Mouse (Mus musculus) kidney, postnatal 0 days (tissue): ENCODE results near the gene Ap2a2. TPM values are rescaled to one million over a fixed set of nuclear protein-coding genes. Genes with fewer than 3 reads are reported as not detected.

ENCODE experiments used
- ATAC-seq: fragments of 200-750 bp; cut with Nextera tagmentation; replicated peaks from 2 replicates; pipeline ENCODE4 v1.8.0; 2017; ENCODE audit warnings: low read depth, moderate number of reproducible peaks, moderate TSS enrichment, moderate library complexity; ENCODE audit not compliant: low FRiP score
- DNase-seq: peaks from one replicate; pipeline ENCODE4 v3.0.0-alpha.2; 2016; ENCODE audit warnings: low spot score
- H3K27ac ChIP-seq: fragments of 300-500 bp; sonication (generic); 2 replicates; pipeline ENCODE4 v1.5.1; 2014; ENCODE audit warnings: mild to moderate bottlenecking
- H3K27me3 ChIP-seq: fragments of 300-500 bp; sonication (generic); 2 replicates; pipeline ENCODE4 v1.6.1; 2014; ENCODE audit warnings: low read length, mixed read lengths; ENCODE audit not compliant: insufficient read depth
- H3K36me3 ChIP-seq: fragments of 300-500 bp; sonication (generic); 2 replicates; pipeline ENCODE4 v1.6.1; 2014; ENCODE audit warnings: low read length, mixed read lengths; ENCODE audit not compliant: insufficient read depth
- H3K4me1 ChIP-seq: fragments of 300-500 bp; sonication (generic); replicated peaks from 2 replicates; pipeline ENCODE4 v1.6.1; 2014; ENCODE audit warnings: antibody characterized with exemption, low read length, mixed read lengths; ENCODE audit not compliant: insufficient read depth
- H3K4me2 ChIP-seq: fragments of 300-500 bp; sonication (generic); 2 replicates; pipeline ENCODE4 v1.6.1; 2014; ENCODE audit warnings: mild to moderate bottlenecking, low read length, moderate library complexity, mixed read lengths
- H3K4me3 ChIP-seq: fragments of 300-500 bp; sonication (generic); replicated peaks from 2 replicates; pipeline ENCODE4 v1.5.1; 2014; ENCODE audit warnings: low read depth, low read length
- H3K9ac ChIP-seq: fragments of 300-500 bp; sonication (generic); 2 replicates; pipeline ENCODE4 v1.6.1; 2014; ENCODE audit warnings: low read depth, low read length
- H3K9me3 ChIP-seq: fragments of 300-500 bp; sonication (generic); replicated peaks from 2 replicates; pipeline ENCODE4 v1.6.1; 2016; ENCODE audit warnings: low read length, inconsistent platforms, mixed read lengths
- CTCF ChIP-seq: IDR thresholded peaks from 2 replicates; pipeline ENCODE4 v1.5.1; 2016; ENCODE audit warnings: antibody characterized with exemption, low read depth, mild to moderate bottlenecking, moderate library complexity
- WGBS: fragments of 180-500 bp; shearing (Covaris S2); extraction: QIAGEN DNeasy Blood & Tissue Kit; methylation state at CpG from one replicate; pipeline ENCODE4 v1.1.7; 2014; 5-methylcytosine and 5-hydroxymethylcytosine counted together
- polyA plus RNA-seq: library from polyadenylated mRNA; unstranded; fragments of >200 nt; fragmentation: Nextera tagmentation; extraction: Ambion mirVana; gene quantifications from 2 replicates; pipeline ENCODE4 v1.2.1, GENCODE M21; 2015

The Ap2a2 gene
- polyA plus RNA-seq, 1 experiment from 2014 or later, result 56.0 TPM

GRCm38 (mm10) chr7:141564561-141564960, 2.6 kb downstream of the Ap2a2 start:
- Histone ChIP-seq H3K9ac (no peak overlapping the region), H3K4me2 (no peak overlapping the region)
- no peak for DNase-seq

GRCm38 (mm10) chr7:141566587-141566986, 4.6 kb downstream of the Ap2a2 start:
- no peak overlapping the region for H3K4me2 ChIP-seq
- WGBS, result 77% methylated on average over 7 of the region's 7 CpGs
- H3K27ac ChIP-seq, result no peak overlapping the region
- ATAC-seq, result no peak
- no peak overlapping the region for H3K9ac ChIP-seq
- peaks cover 19% of the 10 kb centered on the region; the same call in 1 of the 2 replicates for H3K4me1 ChIP-seq
- no peak for DNase-seq
- TF ChIP-seq CTCF, result no peak
- H3K4me3 ChIP-seq, result no peak overlapping the region
- H3K27me3 ChIP-seq, result no peaks in the 10 kb centered on the region
- no peaks in the 10 kb centered on the region for H3K36me3 ChIP-seq
- no peaks in the 10 kb centered on the region for H3K9me3 ChIP-seq

More at GRCm38 (mm10) chr7:141564561-141564960, 2.6 kb downstream of the Ap2a2 start:
- no peaks in the 10 kb centered on the region for H3K9me3 ChIP-seq
- no peak overlapping the region for H3K4me3 ChIP-seq
- no peak for TF ChIP-seq CTCF
- peaks cover 24% of the 10 kb centered on the region; the same call in 1 of the 2 replicates for H3K4me1 ChIP-seq
- no peaks in the 10 kb centered on the region for H3K36me3 ChIP-seq
- no peak for ATAC-seq
- WGBS, result 59% methylated on average over 7 of the region's 7 CpGs
- H3K27ac ChIP-seq, result no peak overlapping the region
- no peaks in the 10 kb centered on the region for H3K27me3 ChIP-seq

GRCm38 (mm10) chr7:141569283-141569803, 7.4 kb downstream of the Ap2a2 start:
- 64% methylated on average over 9 of the region's 9 CpGs for WGBS
- no peak overlapping the region for H3K9ac ChIP-seq

GRCm38 (mm10) chr7:141569916-141570315, 7.9 kb downstream of the Ap2a2 start:
- ATAC-seq, result no peak
- H3K9ac ChIP-seq, result no peak overlapping the region
- no peaks in the 10 kb centered on the region for H3K9me3 ChIP-seq
- no peaks in the 10 kb centered on the region for H3K27me3 ChIP-seq
- no peak overlapping the region for H3K4me3 ChIP-seq
- TF ChIP-seq CTCF, result no peak
- H3K4me2 ChIP-seq, result no peak overlapping the region
- WGBS, result 92% methylated on average over 3 of the region's 3 CpGs
- peak overlapping the region; percentile 4; the same call in 1 of the 2 replicates for H3K27ac ChIP-seq
- peaks cover 7% of the 10 kb centered on the region; the same call in 1 of the 2 replicates for H3K4me1 ChIP-seq
- H3K36me3 ChIP-seq, result no peaks in the 10 kb centered on the region
- DNase-seq, result no peak

More at GRCm38 (mm10) chr7:141569283-141569803, 7.4 kb downstream of the Ap2a2 start:
- no peak overlapping the region for H3K4me2 ChIP-seq
- H3K4me1 ChIP-seq, result peaks cover 13% of the 10 kb centered on the region; the same call in 1 of the 2 replicates
- no peak overlapping the region for H3K27ac ChIP-seq
- TF ChIP-seq CTCF, result no peak
- no peak for DNase-seq
- no peak overlapping the region for H3K4me3 ChIP-seq
- no peaks in the 10 kb centered on the region for H3K9me3 ChIP-seq
- ATAC-seq, result peak; percentile 14; the same call in 1 of the 2 replicates
- no peaks in the 10 kb centered on the region for H3K27me3 ChIP-seq
- H3K36me3 ChIP-seq, result no peaks in the 10 kb centered on the region

GRCm38 (mm10) chr7:141570625-141571295, 8.8 kb downstream of the Ap2a2 start:
- no peak overlapping the region for H3K27ac ChIP-seq

GRCm38 (mm10) chr7:141574041-141574440, 12.1 kb downstream of the Ap2a2 start:
- Histone ChIP-seq H3K9me3 (no peaks in the 10 kb centered on the region), H3K4me2 (no peak overlapping the region), H3K4me1 (0 out of 2 replicates have a peak, but pooled peaks cover 4% of the 10 kb centered on the region), H3K36me3 (no peaks in the 10 kb centered on the region), H3K9ac (no peak overlapping the region), H3K27me3 (no peaks in the 10 kb centered on the region), H3K4me3 (no peak overlapping the region), H3K27ac (no peak overlapping the region)
- ATAC-seq (no peak), DNase-seq (no peak)
- TF ChIP-seq CTCF, result no peak
- WGBS, result 42% methylated on average over 3 of the region's 3 CpGs

More at GRCm38 (mm10) chr7:141570625-141571295, 8.8 kb downstream of the Ap2a2 start:
- Histone ChIP-seq H3K9ac (no peak overlapping the region), H3K4me3 (no peak overlapping the region), H3K27me3 (no peaks in the 10 kb centered on the region), H3K4me2 (no peak overlapping the region), H3K9me3 (no peaks in the 10 kb centered on the region), H3K36me3 (no peaks in the 10 kb centered on the region), H3K4me1 (peaks cover 7% of the 10 kb centered on the region; the same call in 1 of the 2 replicates)
- no peak for DNase-seq
- WGBS, result 60% methylated on average over 4 of the region's 4 CpGs
- TF ChIP-seq CTCF, result no peak
- ATAC-seq, result no peak
